In genomic region chr11:121433397-121433796, GRCm38 (mm10) we compare ENCODE assay signal across 16 mouse cellular contexts. TPM values are rescaled to one million over a fixed set of nuclear protein-coding genes. Genes with fewer than 3 reads are reported as not detected.
A peak's percentile ranks its signal among the peaks of the same experiment; 100 is the strongest.
DNase-seq lines count a peak whose midpoint lies in the region; ATAC-seq lines count a peak whose summit lies in the region.
"Had no signal": no experiment of that assay in that cellular context is flagged by ENCODE, and none has a peak within 500 bp of the region (broad histone marks: within the 10 kb centered on the region; RNA-seq: fewer than 3 reads in every experiment).

No protein-coding gene starts in this region.

- peaks cover 24% of the 10 kb centered on the region for H3K36me3 ChIP-seq in kidney, embryonic 15.5 days
- peaks cover 10% of the 10 kb centered on the region for H3K36me3 ChIP-seq in heart, embryonic 16.5 days (ENCODE audit: control insufficient read depth, insufficient read depth)

- no peak overlapping the region for H3K27ac ChIP-seq in kidney, embryonic 15.5 days
- peak overlapping the region; percentile 91 for H3K27ac ChIP-seq in heart, embryonic 16.5 days (ENCODE audit: low read length)
- H3K27ac ChIP-seq: forebrain, embryonic 12.5 days; lung, embryonic 15.5 days; neural tube, embryonic 12.5 days had no signal

- no peaks in the 10 kb centered on the region for H3K27me3 ChIP-seq in kidney, embryonic 15.5 days
- H3K27me3 ChIP-seq in heart, embryonic 16.5 days (ENCODE audit: control insufficient read depth, insufficient read depth, low read length), result no peaks in the 10 kb centered on the region
- H3K27me3 ChIP-seq: neural tube, embryonic 12.5 days had no signal

- no peak for DNase-seq in kidney, adult 8-10 months
- DNase-seq in c-Kit-positive CD71-positive TER-119-positive erythroid progenitor cells, embryonic 14.5 days (ENCODE audit: low spot score), result peak; percentile 91
- no peak for DNase-seq in thymus, adult 18-20 months
- DNase-seq in lung, postnatal 14 days, result no peak
- no peak for DNase-seq in kidney, adult 18-20 months
- DNase-seq: adrenal gland, postnatal 10 days; cerebellum, adult 11 months; gastrocnemius, postnatal 10 days; midbrain, embryonic 14.5 days; right cerebral cortex, postnatal 25 days had no signal

- H3K9ac ChIP-seq in kidney, embryonic 15.5 days, result no peak overlapping the region
- no peak overlapping the region for H3K9ac ChIP-seq in heart, embryonic 16.5 days (ENCODE audit: low read length)
- H3K9ac ChIP-seq: forebrain, embryonic 12.5 days; neural tube, embryonic 12.5 days had no signal

- peaks cover 14% of the 10 kb centered on the region for H3K4me1 ChIP-seq in kidney, embryonic 15.5 days
- peaks cover 14% of the 10 kb centered on the region for H3K4me1 ChIP-seq in heart, embryonic 16.5 days (ENCODE audit: control insufficient read depth, insufficient read depth, low read length)

- ATAC-seq in kidney, embryonic 15.5 days (replicated peaks; ENCODE audit: low FRiP score), result peak; percentile 59; the same call in 1 of the 2 replicates
- ATAC-seq in heart, embryonic 16.5 days (replicated peaks; ENCODE audit: extremely low read depth, insufficient read depth, low FRiP score), result 0 out of 2 replicates have a peak, but pooled peaks have one; percentile 8
- peak; percentile 70 for ATAC-seq in megakaryocyte-erythroid progenitor cell, adult 5-6 weeks (replicated peaks; ENCODE audit: low FRiP score, low TSS enrichment, poor library complexity, severe bottlenecking)

- 87% methylated on average over 4 of the region's 4 CpGs for WGBS in kidney, embryonic 15.5 days
- WGBS in heart, embryonic 16.5 days, result 35% methylated on average over 4 of the region's 4 CpGs

- H3K9me3 ChIP-seq in kidney, embryonic 15.5 days (replicated peaks), result no peaks in the 10 kb centered on the region
- H3K9me3 ChIP-seq in heart, embryonic 16.5 days (replicated peaks; ENCODE audit: control insufficient read depth, low read length), result no peaks in the 10 kb centered on the region
- H3K9me3 ChIP-seq: forebrain, embryonic 12.5 days; lung, embryonic 15.5 days; neural tube, embryonic 12.5 days had no signal

- no peak overlapping the region for H3K4me3 ChIP-seq in kidney, embryonic 15.5 days (replicated peaks)
- H3K4me3 ChIP-seq in heart, embryonic 16.5 days (ENCODE audit: low read length), result no peak overlapping the region
- H3K4me3 ChIP-seq: neural tube, embryonic 12.5 days had no signal

- no peak overlapping the region for H3K4me2 ChIP-seq in kidney, embryonic 15.5 days
- peak overlapping the region; percentile 85 for H3K4me2 ChIP-seq in heart, embryonic 16.5 days (ENCODE audit: low read depth, low read length)

RNA-seq across cellular contexts. Expression of gene Fn3k, which starts 1.3 kb away (rescaled TPM):
- polyA plus RNA-seq in kidney, embryonic 15.5 days (2015; fragmentation: Nextera tagmentation; extraction: Ambion mirVana), result 2.6 and 2.7 TPM in 2 replicates
- 17.5 and 19.4 TPM in 2 replicates for polyA plus RNA-seq in heart, embryonic 16.5 days (2015; fragmentation: Nextera tagmentation; extraction: Ambion mirVana)
- 0.81 TPM in 1 of 2 replicates, not detected in the other for total RNA-seq in megakaryocyte-erythroid progenitor cell, adult 5-6 weeks (2014; fragmentation: Nextera tagmentation)
- 0.11 and 0.47 TPM in 2 replicates for total RNA-seq in megakaryocyte-erythroid progenitor cell, adult 5-6 weeks (2017)

RNA-seq across cellular contexts. Expression of gene Fn3krp, which starts 12.2 kb away (rescaled TPM):
- polyA plus RNA-seq in kidney, embryonic 15.5 days (2015; fragmentation: Nextera tagmentation; extraction: Ambion mirVana), result 8.7 and 9.9 TPM in 2 replicates
- polyA plus RNA-seq in heart, embryonic 16.5 days (2015; fragmentation: Nextera tagmentation; extraction: Ambion mirVana), result 4.4 and 6.0 TPM in 2 replicates
- total RNA-seq in megakaryocyte-erythroid progenitor cell, adult 5-6 weeks (2014; fragmentation: Nextera tagmentation), result 18.8 and 22.0 TPM in 2 replicates
- total RNA-seq in megakaryocyte-erythroid progenitor cell, adult 5-6 weeks (2017), result 35.3 and 42.9 TPM in 2 replicates

RNA-seq across cellular contexts. Expression of gene Tbcd, which starts 18.4 kb away (rescaled TPM):
- polyA plus RNA-seq in kidney, embryonic 15.5 days (2015; fragmentation: Nextera tagmentation; extraction: Ambion mirVana), result 33.9 and 37.4 TPM in 2 replicates
- 21.1 and 22.8 TPM in 2 replicates for polyA plus RNA-seq in heart, embryonic 16.5 days (2015; fragmentation: Nextera tagmentation; extraction: Ambion mirVana)
- total RNA-seq in megakaryocyte-erythroid progenitor cell, adult 5-6 weeks (2014; fragmentation: Nextera tagmentation), result 64.2 and 85.0 TPM in 2 replicates
- total RNA-seq in megakaryocyte-erythroid progenitor cell, adult 5-6 weeks (2017), result 53.6 and 105 TPM in 2 replicates

RNA-seq across cellular contexts. Expression of gene Rab40b, which starts 45.3 kb away (rescaled TPM):
- 5.5 and 6.8 TPM in 2 replicates for polyA plus RNA-seq in kidney, embryonic 15.5 days (2015; fragmentation: Nextera tagmentation; extraction: Ambion mirVana)
- 6.2 and 7.9 TPM in 2 replicates for polyA plus RNA-seq in heart, embryonic 16.5 days (2015; fragmentation: Nextera tagmentation; extraction: Ambion mirVana)
- 2.2 TPM in 1 of 2 replicates, not detected in the other for total RNA-seq in megakaryocyte-erythroid progenitor cell, adult 5-6 weeks (2014; fragmentation: Nextera tagmentation)
- 0.19 and 1.4 TPM in 2 replicates for total RNA-seq in megakaryocyte-erythroid progenitor cell, adult 5-6 weeks (2017)

Comparison
In these comparisons a context has a peak if more than half of its experiments do, and no peak if none do; other contexts are left out.
1. ATAC-seq: peak in every context shown above with its lines; median percentile 70 in megakaryocyte-erythroid progenitor cell, adult 5-6 weeks; 59 in kidney, embryonic 15.5 days; 8 in heart, embryonic 16.5 days.